Mouse (Mus musculus) B cell, adult 2 months (primary cell): ENCODE data around the gene Ivl.

Experiments
- DNase-seq, 2 experiments: peaks; one replicate each; pipeline ENCODE4 v3.0.0; 2022

Gene Ivl

DNA sequence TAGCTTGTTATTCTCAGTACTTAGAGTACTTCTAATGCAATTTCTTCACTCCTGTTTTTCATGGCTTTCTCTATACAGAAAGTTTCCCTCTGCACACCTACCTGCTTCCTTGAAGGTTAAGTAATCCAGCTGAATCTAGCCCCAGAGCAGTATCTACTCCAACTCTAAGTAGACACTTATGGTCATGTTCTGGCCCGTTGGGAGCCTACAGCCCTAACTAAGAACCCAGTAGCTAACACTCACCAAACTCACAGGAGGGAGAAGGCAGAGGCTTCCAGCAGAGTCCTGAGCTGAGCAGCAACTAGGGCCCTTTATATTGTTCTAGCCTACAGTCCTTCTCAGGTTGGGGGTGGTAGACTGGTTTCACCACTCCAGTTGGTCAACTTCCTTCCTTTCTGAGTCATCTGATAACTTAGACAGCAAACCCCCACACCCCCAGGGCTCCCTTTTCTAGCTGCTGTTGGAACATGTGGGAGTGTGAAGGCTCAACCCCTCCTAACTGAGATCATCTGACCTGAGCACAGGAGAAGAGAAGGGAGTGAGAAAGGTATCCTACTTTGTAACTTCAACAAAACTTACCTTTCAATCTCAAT is at the start of gene Ivl:
Ivl (minus strand) TSS at position 287 of the 593 bp plus-strand sequence.
- no peak for DNase-seq

DNA sequence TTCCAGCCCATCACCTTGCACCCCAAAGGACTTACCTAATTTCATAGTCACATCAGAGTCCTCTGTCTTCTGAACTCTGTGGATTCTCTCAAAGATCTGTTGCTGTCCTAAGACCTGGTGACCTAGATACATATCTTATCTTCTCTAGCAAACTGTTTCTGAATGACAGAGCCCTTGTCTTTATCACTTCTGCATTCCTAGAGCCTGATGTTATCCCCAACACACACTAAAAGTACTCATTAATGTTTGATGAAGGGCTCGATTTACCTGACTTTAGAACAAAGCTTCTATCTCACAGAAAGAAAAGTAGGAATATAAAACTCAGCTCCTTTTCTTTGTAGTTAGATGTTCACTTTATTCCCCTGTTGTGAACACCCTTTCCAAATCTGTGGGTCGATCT is 48.0 kb upstream of the Ivl start, which contains the start of gene Lce6a:
Lce6a (minus strand) TSS at position 101 of the 400 bp plus-strand sequence.
- DNase-seq = no peak

DNA sequence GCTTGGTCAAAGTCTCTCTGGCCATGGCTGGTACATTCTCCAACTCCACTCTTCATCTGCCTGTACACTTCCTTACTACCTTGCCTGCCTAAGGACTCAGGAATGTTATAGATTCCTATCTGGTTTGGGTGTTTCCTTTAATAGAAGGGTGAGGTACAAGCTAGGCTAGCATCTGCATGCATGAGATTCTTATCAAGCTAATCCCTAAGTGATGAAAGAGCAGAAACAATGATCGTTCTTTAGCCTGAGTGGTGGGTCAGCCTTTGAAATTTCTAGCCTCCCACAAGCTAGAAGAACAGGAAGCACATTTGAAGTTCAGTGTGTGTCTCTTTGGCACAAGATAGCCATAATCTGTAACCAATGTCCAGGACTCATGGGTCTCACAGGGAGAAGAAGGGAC is 36.3 kb upstream of the Ivl start:
- DNase-seq = no peak

DNA sequence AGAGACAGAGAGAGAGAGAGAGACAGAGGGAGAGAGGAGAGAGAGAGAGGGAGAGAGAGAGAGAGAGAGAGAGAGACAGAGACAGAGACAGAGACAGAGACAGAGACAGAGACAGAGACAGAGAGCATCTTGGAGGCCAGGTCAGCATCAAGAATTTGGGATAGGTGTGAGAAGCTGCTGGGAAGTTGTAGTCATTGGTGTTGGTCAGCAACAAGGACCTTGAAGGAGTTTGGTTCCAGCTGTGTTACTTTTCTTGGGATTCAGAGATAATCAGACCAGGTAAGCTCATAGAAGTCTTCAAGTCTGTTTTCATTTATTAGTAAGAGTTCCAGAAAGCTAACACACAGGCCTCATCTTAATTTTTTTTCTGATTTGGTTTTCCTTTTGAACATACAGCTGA is 33.9 kb upstream of the Ivl start, which contains the start of gene 2210017I01Rik:
2210017I01Rik (minus strand) TSS at position 101 of the 400 bp plus-strand sequence.
- DNase-seq = no peak

DNA sequence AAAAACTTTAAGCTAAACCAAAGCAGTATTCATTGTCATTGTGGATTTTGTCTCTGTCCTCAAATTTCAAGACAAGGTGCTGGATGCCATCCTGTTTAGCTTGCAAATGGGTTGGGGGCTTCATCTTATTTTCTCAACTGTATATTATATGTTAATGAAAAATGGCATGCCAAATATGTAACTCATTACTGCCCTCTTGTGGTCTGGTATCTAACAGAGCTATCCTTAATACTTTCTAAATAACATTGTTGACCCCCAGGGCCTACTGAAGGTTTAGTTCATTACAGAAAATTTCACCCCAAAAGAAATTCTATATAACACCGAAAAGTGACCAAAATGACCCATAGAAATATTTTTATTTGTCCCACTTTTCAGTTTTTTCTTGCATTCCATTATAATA is 28.6 kb upstream of the Ivl start:
- DNase-seq = no peak

DNA sequence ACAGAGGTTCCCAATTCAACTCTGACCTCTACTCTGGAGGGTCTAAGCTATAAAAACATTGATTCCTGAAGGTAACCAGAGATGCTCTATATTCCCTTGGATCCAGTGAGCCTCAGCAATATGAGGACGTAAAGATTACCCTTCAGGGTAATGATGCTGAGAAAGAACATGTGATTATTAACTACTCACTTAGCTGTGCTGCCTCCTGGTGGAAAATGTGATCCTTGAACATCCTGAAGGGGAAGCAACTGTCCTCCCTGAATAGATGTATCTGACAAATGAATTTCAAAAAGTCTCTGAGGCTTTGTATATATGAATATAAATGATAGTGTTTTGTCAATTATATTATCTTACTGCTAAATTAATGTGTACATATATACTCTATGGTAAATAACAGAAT is 26.9 kb upstream of the Ivl start:
- no peak for DNase-seq

DNA sequence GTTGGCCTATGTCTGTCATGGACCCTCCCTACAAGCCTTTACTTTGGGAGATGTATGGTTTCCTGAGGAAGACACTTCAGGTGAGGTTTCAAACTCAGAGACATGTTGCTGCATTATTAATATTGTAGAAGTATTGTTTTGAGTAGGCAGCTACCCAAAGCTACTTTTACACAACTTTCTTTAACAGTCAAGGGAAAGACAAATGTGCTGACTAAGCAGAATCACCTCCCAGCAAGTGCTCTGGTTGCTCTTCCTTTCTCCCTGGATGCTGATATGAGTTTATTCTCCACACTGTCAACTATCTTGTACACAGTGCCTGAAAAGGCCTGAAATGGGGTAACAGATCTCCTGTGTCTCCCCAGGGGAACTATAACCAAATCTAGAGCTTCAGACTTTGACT is 26.4 kb upstream of the Ivl start:
- DNase-seq = no peak

DNA sequence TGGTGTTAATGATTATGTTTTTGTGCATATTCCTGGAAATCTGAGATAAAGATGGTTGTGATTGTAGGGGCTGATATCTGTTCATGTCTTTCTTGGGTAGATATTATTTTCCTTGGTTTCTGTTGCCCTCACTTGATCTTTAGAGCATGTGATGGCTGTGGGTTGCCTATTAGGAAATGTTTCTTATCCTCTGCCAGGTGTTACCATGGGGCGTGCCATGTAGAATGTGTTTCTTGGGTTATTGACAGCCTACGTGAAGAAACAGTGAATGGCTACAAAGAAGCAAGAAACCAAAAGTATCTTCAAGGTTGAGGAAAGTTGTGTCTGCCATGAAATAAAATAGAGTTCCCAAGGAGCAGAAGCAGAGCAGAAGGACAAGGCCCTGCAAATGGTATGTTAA is 24.9 kb upstream of the Ivl start:
- DNase-seq = no peak

DNA sequence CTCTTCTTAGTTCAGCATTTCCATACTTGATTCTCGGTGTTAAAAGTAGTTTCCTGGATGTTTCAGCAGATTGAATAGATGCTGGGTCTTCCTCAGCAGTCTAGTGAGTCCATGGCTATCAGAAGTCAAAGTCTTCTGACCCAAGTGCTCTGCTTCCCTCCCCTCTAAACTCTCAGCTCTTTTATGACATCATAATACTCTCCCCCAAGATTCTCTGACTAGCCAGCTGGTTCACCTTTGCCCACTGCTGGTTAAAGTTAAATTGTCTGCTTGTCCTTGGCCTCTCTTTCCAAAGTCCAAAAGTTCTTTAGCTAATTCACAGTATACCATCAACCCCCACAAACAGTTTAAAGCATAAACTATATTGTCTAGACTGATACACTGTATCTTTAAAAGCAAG is 15.3 kb upstream of the Ivl start, which contains the start of gene Smcp:
Smcp (minus strand) TSS at position 140 of the 400 bp plus-strand sequence.
- no peak for DNase-seq

DNA sequence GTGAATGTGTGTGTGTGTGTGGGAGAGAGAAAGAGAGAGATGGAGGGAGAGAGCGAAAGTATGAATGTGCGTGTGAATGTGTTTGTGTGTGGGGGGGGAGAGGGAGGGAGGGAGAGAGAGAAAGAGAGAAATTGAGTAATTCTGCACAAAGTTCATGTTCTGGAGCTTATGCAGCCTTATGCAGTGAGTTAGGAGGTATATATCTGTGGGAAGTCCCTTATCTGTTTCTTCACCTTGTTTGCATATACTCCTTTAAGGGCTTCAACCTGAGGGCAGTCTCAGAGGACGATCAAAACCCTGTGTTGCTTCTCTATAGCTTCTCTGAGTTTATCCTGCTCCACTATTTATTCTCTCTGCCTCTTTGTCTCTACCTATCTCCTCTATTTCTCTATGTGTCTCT is 13.7 kb upstream of the Ivl start:
- no peak for DNase-seq

DNA sequence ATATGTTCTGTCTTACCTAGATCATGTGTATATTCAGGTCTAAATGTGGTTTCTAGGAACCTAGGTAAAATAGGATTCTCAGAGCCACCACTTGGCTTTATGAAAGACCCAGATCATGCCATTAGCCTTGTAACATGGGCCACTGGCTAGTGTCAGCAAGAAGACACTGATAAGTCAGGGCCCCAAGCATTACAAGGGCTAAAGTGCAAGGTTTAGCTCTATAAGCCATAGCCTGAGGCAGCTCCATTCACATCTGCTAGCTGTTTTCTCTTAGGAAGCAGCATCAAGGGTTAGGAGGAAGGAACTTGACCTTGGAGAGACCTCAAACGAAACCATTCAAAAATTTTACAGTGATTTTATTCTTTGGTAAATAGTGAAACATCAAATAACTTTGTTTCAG is 11.5 kb upstream of the Ivl start:
- DNase-seq = no peak

DNA sequence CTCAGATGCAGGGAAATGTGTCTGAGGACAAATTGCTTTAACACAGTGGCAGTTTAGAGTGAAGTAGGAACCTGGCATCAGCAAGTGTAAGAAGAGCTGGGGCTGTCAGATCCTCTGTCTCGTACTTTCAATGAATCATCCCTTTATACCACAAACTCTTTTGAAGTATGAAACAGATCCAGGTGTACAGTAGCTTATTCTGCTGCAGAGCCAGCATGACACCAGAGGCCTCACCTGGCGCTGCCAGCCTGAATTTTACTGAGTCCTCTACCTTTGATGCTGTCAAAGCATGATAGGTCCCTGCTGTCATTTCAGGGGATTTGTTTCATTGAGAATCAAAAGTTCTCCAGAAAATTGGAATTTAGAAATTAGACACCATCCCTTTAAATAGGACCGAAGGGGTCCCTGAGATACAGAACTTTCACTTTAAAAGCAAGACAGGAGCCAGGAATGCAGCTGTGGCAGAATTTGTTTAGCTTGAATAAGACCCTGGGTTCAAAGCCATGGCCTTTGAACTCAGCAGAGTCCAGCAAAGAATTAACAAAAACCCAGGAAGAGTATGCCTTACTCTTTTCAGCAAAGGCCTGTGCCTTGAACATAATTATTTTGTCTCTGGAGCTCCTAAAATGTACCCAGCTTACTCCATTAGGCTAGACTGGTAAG is 9.8 kb upstream of the Ivl start:
- no peak for DNase-seq

DNA sequence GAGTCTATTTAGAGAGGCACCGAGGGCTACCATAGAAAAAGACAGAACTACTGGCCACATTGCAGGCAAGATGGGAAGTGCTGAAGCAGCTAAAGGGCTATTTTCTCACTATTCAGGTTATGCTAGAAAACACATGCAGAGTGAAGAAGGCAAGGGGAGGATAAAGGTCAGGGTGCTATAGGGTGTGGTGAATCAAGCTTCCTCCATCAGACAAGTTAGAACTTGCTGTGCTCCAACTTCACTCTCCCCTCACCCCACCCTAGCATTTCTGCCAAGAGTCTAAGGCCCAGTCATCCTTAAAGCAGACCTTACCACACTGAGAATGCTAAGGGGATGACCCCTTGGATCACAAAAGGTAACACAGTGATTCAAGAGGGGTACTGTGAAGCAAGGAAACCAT is 6.0 kb upstream of the Ivl start:
- no peak for DNase-seq

DNA sequence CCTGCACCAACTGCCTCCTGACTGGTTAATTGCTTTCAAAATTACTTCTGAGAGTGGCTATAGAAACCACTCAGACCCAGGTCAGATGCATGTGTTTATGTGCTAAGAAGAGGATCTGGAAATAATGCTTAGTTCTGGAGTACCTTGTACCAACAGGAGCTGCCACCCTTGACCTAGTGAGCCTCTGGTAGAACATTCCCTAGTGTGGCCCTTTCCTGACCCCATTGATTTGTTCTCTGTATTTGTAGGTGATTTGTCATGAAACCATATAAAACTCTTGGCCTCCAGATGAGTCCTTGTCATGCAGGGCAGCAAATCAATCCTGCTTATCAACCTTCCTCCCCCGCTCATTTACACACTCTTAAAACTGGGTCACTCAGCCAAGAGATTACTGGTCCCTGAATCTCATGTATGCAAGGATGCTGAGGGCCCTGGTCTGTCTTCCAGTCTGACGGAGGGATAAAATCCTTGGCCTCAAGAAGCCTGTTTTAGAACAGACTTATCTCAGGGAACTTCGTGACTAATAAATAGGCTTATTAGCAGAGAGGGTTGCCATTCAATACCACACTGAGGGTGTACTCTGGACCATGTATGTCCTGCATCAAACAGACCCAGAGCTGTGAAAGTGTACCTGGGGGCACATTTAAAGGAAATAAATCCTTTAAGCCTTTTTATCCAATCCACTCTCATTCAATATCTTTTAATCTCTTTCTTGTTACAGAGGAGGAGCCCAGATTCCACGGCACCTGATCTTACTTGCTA is 5.3 kb upstream of the Ivl start:
- DNase-seq = no peak

DNA sequence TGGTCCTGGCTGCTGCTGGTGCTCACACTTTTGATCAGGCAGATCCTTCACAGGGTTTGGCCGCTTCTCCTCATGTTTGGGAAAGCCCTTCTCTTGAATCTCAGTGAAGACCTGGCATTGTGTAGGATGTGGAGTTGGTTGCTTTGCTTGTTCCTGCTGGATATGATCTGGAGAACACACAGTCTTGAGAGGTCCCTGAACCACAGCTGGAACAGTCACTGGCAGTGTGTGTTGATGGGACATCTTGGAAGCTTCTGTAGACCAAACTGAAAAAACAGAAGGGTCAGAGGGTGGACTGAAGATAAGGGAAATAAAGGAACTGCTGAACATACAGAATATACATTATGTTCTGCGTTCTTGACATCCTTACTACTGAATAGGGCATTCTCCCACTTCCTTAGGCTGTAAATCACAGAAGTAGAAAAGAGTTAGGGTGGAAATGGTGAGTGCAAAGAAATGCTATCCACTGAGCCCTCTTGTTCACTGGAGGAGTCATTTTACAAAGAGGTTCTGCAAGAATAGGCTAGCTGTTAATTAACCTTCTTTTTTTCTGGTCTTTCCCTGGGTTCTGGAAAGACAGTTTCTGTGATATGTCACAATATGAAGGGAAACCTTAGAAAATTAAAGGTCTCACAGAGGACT is 900 bp downstream of the Ivl start:
- DNase-seq = no peak

DNA sequence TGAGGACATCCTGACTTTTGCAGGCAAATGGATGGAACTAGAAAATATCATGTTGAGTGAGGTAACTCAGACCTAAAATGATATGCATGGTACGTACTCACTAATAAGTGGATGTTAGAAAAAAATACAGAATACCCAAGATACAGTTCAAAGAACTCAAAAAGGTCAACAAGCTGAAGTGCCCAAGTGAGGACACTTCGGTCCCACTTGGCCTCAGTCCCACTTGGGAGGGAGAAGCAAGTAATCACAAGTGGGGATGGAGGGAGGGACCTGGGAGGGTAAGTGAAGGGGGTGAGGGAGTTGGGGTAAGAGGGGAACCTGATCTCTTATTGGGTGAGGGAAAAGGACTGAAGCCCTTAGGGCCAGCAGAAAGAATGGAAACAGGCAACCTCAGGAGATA is 4.8 kb downstream of the Ivl start:
- DNase-seq = no peak

DNA sequence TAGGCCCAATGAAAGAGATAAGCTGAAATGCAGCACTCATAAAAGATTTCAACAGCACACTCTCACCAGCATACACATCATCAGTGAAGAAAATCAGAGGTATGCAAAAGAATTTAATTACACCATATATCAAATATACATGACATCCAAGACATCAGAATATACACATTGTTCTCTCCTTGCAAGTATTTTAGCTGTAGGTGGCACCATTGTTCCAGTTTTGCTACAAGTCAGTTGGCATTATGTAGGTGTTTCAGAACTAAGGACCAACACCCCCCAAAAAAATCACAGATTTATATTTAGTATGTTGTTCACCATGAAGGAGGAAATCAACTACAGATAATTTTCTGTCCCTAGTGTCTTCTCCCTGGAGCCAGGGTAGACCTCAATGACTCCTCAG is 8.1 kb downstream of the Ivl start:
- no peak for DNase-seq

DNA sequence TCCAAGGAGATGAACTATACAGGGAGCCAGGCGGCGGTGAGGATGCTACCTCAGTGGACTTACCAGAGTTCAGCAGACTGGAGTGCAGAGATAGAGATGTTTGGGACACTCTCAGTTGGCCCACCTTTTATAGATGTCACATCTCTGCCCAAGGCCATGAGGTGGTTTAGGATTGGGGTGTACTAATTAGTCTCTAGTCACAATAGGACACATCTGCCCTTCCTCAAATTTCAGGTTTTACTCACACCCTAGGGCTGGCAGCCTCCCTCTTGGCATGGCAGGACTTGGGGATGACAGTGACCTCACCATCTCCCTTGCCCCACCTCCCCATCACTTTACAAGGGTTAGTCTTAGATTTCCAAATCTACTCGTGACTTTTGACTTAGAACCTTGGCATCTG is 39.1 kb downstream of the Ivl start, which contains the start of gene 2310046K23Rik:
2310046K23Rik (minus strand) TSS at position 101 of the 400 bp plus-strand sequence.
- DNase-seq = no peak
